Mouse (Mus musculus): Measurements from ENCODE around the gene Amigo3. TPM values are rescaled to one million over a fixed set of nuclear protein-coding genes. Genes with fewer than 3 reads are reported as not detected.

Amigo3 gene
- total and polyA plus RNA-seq, 2 experiments from 2014 or later, result 2.1 to 4.8 TPM

GRCm38 (mm10) chr9:108094184-108094941 lies 41.4 kb downstream of the Amigo3 start, which contains the start of gene Apeh:
Gene Apeh, minus strand, starts transcription at chr9:108094606.
- Histone ChIP-seq H3K4me2 (ENCODE audit: low read depth, low read length) (peak within 1 kb of the TSS; percentile 86), H3K27ac (peak within 1 kb of the TSS; percentile 77), H3K36me3 (ENCODE audit: insufficient read depth, low read length) (peaks cover 34% of the 10 kb centered on the region), H3K27me3 (ENCODE audit: insufficient read depth, low read length) (no peaks in the 10 kb centered on the region), H3K4me3 (ENCODE audit: low read length) (peak within 1 kb of the TSS; percentile 67), H3K4me1 (ENCODE audit: insufficient read depth, low read length) (0 out of 2 replicates have a peak, but pooled peaks cover 8% of the 10 kb centered on the region), H3K9ac (replicated peaks; ENCODE audit: low read length) (peak within 1 kb of the TSS; percentile 74), H3K9me3 (ENCODE audit: low read length) (no peaks in the 10 kb centered on the region)
- DNase-seq (ENCODE audit: low spot score) (peak; percentile 94), ATAC-seq (peak; percentile 92)
- TF ChIP-seq CTCF (IDR thresholded peaks at IDR 0.05; ENCODE audit: low read depth), result no peak
- WGBS, result under 1% methylated on average over 52 of the region's 52 CpGs

DNA sequence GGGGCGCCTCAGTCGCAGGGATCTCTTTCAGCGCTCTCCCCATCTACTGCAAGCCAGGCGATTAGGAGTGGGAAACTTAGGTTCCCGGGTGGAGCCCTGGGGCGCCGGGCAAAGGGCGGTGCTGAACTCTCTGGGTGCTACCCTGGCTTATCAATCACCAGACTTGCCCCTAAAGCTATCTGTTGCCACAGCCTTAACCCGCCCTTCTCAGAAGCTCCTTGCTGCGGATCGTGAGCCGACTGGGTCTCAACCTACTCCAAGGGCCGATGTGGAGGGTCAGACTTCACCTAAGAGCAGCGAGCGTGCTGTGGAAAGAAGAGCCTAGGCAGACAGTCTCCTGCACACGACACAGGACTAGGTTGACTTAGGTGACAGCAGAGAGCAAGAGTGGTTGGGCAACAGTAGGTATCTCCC lies 42.0 kb downstream of the Amigo3 start:
- Histone ChIP-seq H3K9me3 (ENCODE audit: low read length) (no peaks in the 10 kb centered on the region), H3K9ac (replicated peaks; ENCODE audit: low read length) (peak overlapping the region; percentile 74), H3K4me3 (ENCODE audit: low read length) (peak overlapping the region; percentile 67), H3K27me3 (ENCODE audit: insufficient read depth, low read length) (no peaks in the 10 kb centered on the region), H3K4me1 (ENCODE audit: insufficient read depth, low read length) (0 out of 2 replicates have a peak, but pooled peaks cover 8% of the 10 kb centered on the region), H3K4me2 (ENCODE audit: low read depth, low read length) (peak overlapping the region; percentile 86), H3K27ac (peak overlapping the region; percentile 77; the same call in 1 of the 2 replicates), H3K36me3 (ENCODE audit: insufficient read depth, low read length) (peaks cover 34% of the 10 kb centered on the region)
- DNase-seq (ENCODE audit: low spot score) (no peak), ATAC-seq (peak; percentile 10; the same call in 1 of the 2 replicates)
- no peak for TF ChIP-seq CTCF (IDR thresholded peaks at IDR 0.05; ENCODE audit: low read depth)
- WGBS, result 2% methylated on average over 16 of the region's 16 CpGs

DNA sequence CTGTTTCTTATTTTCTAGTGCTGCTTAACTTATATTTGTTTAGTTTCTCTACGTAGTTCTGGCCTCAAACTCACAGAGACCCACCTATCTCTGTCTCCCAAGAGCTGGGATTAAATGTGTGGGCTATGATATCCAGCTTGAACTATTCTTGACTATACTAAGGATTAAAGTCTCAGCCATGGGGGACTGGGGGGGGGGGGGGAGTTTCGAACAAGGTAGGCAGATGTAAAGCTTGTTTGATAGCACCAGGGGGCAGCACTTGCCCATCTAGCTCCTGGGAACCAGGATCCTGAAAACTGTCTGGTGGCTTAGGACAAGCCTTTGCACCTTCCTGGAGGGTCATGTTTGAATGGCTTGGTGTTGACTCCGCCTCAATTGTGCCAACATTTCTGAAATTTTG lies 42.6 kb downstream of the Amigo3 start:
- TF ChIP-seq CTCF (IDR thresholded peaks at IDR 0.05; ENCODE audit: low read depth), result peak; percentile 82
- no peaks in the 10 kb centered on the region for H3K9me3 ChIP-seq (ENCODE audit: low read length)
- H3K4me1 ChIP-seq (ENCODE audit: insufficient read depth, low read length), result 0 out of 2 replicates have a peak, but pooled peaks cover 8% of the 10 kb centered on the region
- peaks cover 28% of the 10 kb centered on the region for H3K36me3 ChIP-seq (ENCODE audit: insufficient read depth, low read length)
- ATAC-seq, result peak; percentile 36
- H3K9ac ChIP-seq (replicated peaks; ENCODE audit: low read length), result peak overlapping the region; percentile 74; the same call in 1 of the 2 replicates
- peak; percentile 86 for DNase-seq (ENCODE audit: low spot score)
- H3K27ac ChIP-seq, result no peak overlapping the region
- WGBS, result 3% methylated on average over 3 of the region's 3 CpGs
- peak overlapping the region; percentile 67 for H3K4me3 ChIP-seq (ENCODE audit: low read length)
- H3K4me2 ChIP-seq (ENCODE audit: low read depth, low read length), result peak overlapping the region; percentile 86
- no peaks in the 10 kb centered on the region for H3K27me3 ChIP-seq (ENCODE audit: insufficient read depth, low read length)

DNA sequence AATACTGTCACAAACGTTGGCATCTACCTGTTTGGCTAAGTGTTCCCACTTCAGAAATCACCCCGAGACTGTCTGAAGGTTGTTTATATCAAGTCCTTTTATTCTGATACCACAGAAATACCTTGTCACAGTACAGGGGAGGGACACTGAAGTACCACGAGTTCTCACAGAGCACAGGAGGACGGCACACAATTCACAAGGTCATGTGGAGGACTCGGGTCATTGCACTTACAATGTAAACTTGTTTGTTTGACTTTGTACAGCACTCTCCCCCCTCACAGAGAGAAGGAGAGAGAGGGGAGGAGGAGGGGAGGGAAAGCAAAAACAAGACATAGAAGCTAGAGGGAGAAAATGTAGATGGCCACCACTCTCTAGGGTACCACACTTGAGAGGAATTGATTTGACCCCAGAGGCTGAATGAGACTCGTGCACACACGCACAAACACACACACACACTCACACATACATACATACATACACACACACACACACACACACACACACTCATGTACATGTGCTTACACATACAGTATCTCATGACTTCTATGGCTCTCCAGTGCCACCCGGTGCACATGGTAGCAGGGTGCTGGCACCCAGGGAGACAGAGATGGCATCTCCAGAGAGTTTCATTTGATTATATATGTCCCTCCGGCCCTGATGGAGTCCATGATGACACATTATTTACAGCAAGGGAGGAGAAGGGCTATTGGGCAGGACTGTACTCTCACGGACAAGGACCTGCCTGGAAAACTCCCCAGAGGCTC lies 43.2 kb downstream of the Amigo3 start:
- 61% methylated on average over 10 of the region's 10 CpGs for WGBS
- ATAC-seq (no peak), DNase-seq (ENCODE audit: low spot score) (no peak)
- Histone ChIP-seq H3K4me1 (ENCODE audit: insufficient read depth, low read length) (0 out of 2 replicates have a peak, but pooled peaks cover 8% of the 10 kb centered on the region), H3K27ac (no peak overlapping the region), H3K4me2 (ENCODE audit: low read depth, low read length) (no peak overlapping the region), H3K4me3 (ENCODE audit: low read length) (no peak overlapping the region), H3K9me3 (ENCODE audit: low read length) (no peaks in the 10 kb centered on the region), H3K36me3 (ENCODE audit: insufficient read depth, low read length) (peaks cover 26% of the 10 kb centered on the region), H3K27me3 (ENCODE audit: insufficient read depth, low read length) (no peaks in the 10 kb centered on the region), H3K9ac (replicated peaks; ENCODE audit: low read length) (no peak overlapping the region)
- TF ChIP-seq CTCF (IDR thresholded peaks at IDR 0.05; ENCODE audit: low read depth), result no peak

DNA sequence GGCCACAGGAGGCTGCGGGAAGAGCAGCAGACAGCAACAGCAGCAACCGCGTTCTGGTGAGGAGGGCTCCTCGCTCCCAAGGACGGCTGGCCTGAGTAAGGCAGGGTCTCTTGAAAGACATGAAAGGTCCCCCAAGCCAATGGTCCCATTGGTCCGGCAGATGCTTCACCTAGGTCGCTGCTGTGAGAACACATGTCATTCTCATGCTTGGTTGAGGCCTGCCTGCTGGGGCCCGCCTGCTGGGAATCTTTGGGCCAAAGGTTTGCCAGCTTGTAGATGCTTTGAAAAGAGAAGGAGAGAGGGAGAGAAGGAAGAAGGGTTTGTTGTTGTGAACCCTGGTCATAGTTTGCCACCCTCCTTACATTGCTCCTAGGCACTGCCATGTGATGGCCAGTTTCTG lies 46.7 kb downstream of the Amigo3 start:
- Histone ChIP-seq H3K4me2 (ENCODE audit: low read depth, low read length) (no peak overlapping the region), H3K9ac (replicated peaks; ENCODE audit: low read length) (no peak overlapping the region), H3K4me3 (ENCODE audit: low read length) (no peak overlapping the region), H3K36me3 (ENCODE audit: insufficient read depth, low read length) (peaks cover 28% of the 10 kb centered on the region), H3K27me3 (ENCODE audit: insufficient read depth, low read length) (no peaks in the 10 kb centered on the region), H3K9me3 (ENCODE audit: low read length) (no peaks in the 10 kb centered on the region), H3K27ac (no peak overlapping the region), H3K4me1 (ENCODE audit: insufficient read depth, low read length) (no peaks in the 10 kb centered on the region)
- TF ChIP-seq CTCF (IDR thresholded peaks at IDR 0.05; ENCODE audit: low read depth), result no peak
- ATAC-seq (no peak), DNase-seq (ENCODE audit: low spot score) (no peak)
- WGBS, result 68% methylated on average over 8 of the region's 8 CpGs

DNA sequence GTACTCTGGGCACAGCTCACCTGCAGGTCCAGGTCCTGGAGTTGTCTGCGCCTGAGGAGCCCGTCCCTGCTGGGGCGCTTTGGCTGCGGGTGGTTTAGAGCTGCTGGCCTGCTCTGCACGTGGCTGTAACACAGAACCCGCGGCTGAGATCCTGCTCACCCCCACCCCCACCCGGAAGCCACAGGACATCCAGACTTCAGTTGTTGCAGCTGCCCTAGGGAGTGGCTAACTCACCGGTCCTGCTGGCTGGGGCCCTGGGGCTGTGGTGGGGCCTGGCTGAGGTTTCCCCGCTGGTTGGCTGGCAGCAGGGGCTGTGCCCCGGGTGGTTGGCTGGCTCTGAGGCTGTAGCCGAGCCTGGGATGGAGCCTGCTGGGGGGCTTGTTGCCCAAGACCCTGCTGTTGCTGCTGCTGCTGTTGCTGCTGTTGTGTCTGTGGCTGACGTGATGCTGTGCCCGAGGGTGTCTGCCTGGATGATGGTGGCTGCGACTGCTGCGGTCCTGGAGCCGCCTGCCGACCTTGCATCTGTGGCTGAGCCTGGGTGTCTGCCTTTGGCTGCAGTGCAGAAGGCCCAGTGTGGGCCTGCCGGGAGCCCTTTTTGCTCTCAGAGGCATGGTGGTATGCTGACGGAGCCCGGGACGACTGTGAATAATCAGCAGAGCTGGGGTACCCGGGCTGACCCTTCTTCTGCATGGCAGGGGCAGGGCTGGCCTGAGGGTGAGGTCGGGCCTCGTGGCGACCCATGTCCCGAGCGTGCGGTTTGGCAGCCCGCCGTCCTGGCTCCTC lies 52.0 kb downstream of the Amigo3 start:
- no peaks in the 10 kb centered on the region for H3K9me3 ChIP-seq (ENCODE audit: low read length)
- H3K4me3 ChIP-seq (ENCODE audit: low read length), result no peak overlapping the region
- peak; percentile 30 for ATAC-seq
- peaks cover 17% of the 10 kb centered on the region; the same call in 1 of the 2 replicates for H3K36me3 ChIP-seq (ENCODE audit: insufficient read depth, low read length)
- H3K9ac ChIP-seq (replicated peaks; ENCODE audit: low read length), result no peak overlapping the region; the same call in 1 of the 2 replicates
- no peaks in the 10 kb centered on the region for H3K27me3 ChIP-seq (ENCODE audit: insufficient read depth, low read length)
- H3K27ac ChIP-seq, result no peak overlapping the region
- WGBS, result 24% methylated on average over 31 of the region's 31 CpGs
- DNase-seq (ENCODE audit: low spot score), result peak; percentile 29
- H3K4me1 ChIP-seq (ENCODE audit: insufficient read depth, low read length), result no peaks in the 10 kb centered on the region
- no peak for TF ChIP-seq CTCF (IDR thresholded peaks at IDR 0.05; ENCODE audit: low read depth)
- no peak overlapping the region for H3K4me2 ChIP-seq (ENCODE audit: low read depth, low read length)

Small RNAs within 50 kb of the gene (microRNA-seq; reads per million reads assigned to microRNA genes)
- gene Gm47303 (0 reads per million in 2 experiments), gene Mir7088 (0 reads per million in 2 experiments)

Other genes with a start within 250 kb of the Amigo3 start
- 58.4 and 62.3 TPM in 2 replicates for gene Rbm6, start 179.9 kb upstream of the Amigo3 start, total RNA-seq (2014; rRNA removed)
- gene Rbm6, start 179.9 kb upstream of the Amigo3 start, polyA plus RNA-seq (2015; fragmentation: Nextera tagmentation; extraction: Ambion mirVana), result 55.0 and 57.2 TPM in 2 replicates
- 21.9 and 28.2 TPM in 2 replicates for gene Mon1a, start 165.0 kb upstream of the Amigo3 start, total RNA-seq (2014; rRNA removed)
- 13.2 and 13.8 TPM in 2 replicates for gene Mon1a, start 165.0 kb upstream of the Amigo3 start, polyA plus RNA-seq (2015; fragmentation: Nextera tagmentation; extraction: Ambion mirVana)
- gene Mst1r, start 146.3 kb upstream of the Amigo3 start, total RNA-seq (2014; rRNA removed), result 0.61 and 2.7 TPM in 2 replicates
- gene Mst1r, start 146.3 kb upstream of the Amigo3 start, polyA plus RNA-seq (2015; fragmentation: Nextera tagmentation; extraction: Ambion mirVana), result 0.68 and 0.69 TPM in 2 replicates
- gene Actl11, start 124.7 kb upstream of the Amigo3 start, total RNA-seq (2014; rRNA removed), result not detected in 2 replicates
- not detected in 2 replicates for gene Actl11, start 124.7 kb upstream of the Amigo3 start, polyA plus RNA-seq (2015; fragmentation: Nextera tagmentation; extraction: Ambion mirVana)
- 80.1 and 87.4 TPM in 2 replicates for gene Camkv, start 117.5 kb upstream of the Amigo3 start, total RNA-seq (2014; rRNA removed)
- gene Camkv, start 117.5 kb upstream of the Amigo3 start, polyA plus RNA-seq (2015; fragmentation: Nextera tagmentation; extraction: Ambion mirVana), result 59.1 and 61.5 TPM in 2 replicates
- gene Traip, start 103.0 kb upstream of the Amigo3 start, total RNA-seq (2014; rRNA removed), result 8.4 and 23.3 TPM in 2 replicates
- gene Traip, start 103.0 kb upstream of the Amigo3 start, polyA plus RNA-seq (2015; fragmentation: Nextera tagmentation; extraction: Ambion mirVana), result 9.2 and 10.5 TPM in 2 replicates
- gene Uba7, start 77.7 kb upstream of the Amigo3 start, total RNA-seq (2014; rRNA removed), result 6.0 and 12.8 TPM in 2 replicates
- gene Uba7, start 77.7 kb upstream of the Amigo3 start, polyA plus RNA-seq (2015; fragmentation: Nextera tagmentation; extraction: Ambion mirVana), result 6.2 and 7.4 TPM in 2 replicates
- gene Gm20661, start 70.1 kb upstream of the Amigo3 start, total RNA-seq (2014; rRNA removed), result 0.18 and 0.78 TPM in 2 replicates
- gene Gm20661, start 70.1 kb upstream of the Amigo3 start, polyA plus RNA-seq (2015; fragmentation: Nextera tagmentation; extraction: Ambion mirVana), result 0.54 TPM in 1 of 2 replicates, not detected in the other
- 5.5 and 7.3 TPM in 2 replicates for gene Inka1, start 67.3 kb upstream of the Amigo3 start, total RNA-seq (2014; rRNA removed)
- gene Inka1, start 67.3 kb upstream of the Amigo3 start, polyA plus RNA-seq (2015; fragmentation: Nextera tagmentation; extraction: Ambion mirVana), result 16.6 and 18.0 TPM in 2 replicates
- gene Cdhr4, start 60.7 kb upstream of the Amigo3 start, total RNA-seq (2014; rRNA removed), result 1.2 and 1.5 TPM in 2 replicates
- gene Cdhr4, start 60.7 kb upstream of the Amigo3 start, polyA plus RNA-seq (2015; fragmentation: Nextera tagmentation; extraction: Ambion mirVana), result 0.45 and 0.91 TPM in 2 replicates
- 3.3 TPM in 1 of 2 replicates, not detected in the other for gene Gm20662, start 56.8 kb upstream of the Amigo3 start, total RNA-seq (2014; rRNA removed)
- gene Gm20662, start 56.8 kb upstream of the Amigo3 start, polyA plus RNA-seq (2015; fragmentation: Nextera tagmentation; extraction: Ambion mirVana), result 0.81 TPM in 1 of 2 replicates, not detected in the other
- 257 and 258 TPM in 2 replicates for gene Ip6k1, start 50.7 kb upstream of the Amigo3 start, total RNA-seq (2014; rRNA removed)
- 79.6 and 83.6 TPM in 2 replicates for gene Ip6k1, start 50.7 kb upstream of the Amigo3 start, polyA plus RNA-seq (2015; fragmentation: Nextera tagmentation; extraction: Ambion mirVana)
- gene Gmppb, start 3.9 kb upstream of the Amigo3 start, total RNA-seq (2014; rRNA removed), result 13.0 and 13.3 TPM in 2 replicates
- gene Gmppb, start 3.9 kb upstream of the Amigo3 start, polyA plus RNA-seq (2015; fragmentation: Nextera tagmentation; extraction: Ambion mirVana), result 17.1 and 18.1 TPM in 2 replicates
- 0.29 TPM in 1 of 2 replicates, not detected in the other for gene Mst1, start 27.3 kb downstream of the Amigo3 start, total RNA-seq (2014; rRNA removed)
- not detected in 2 replicates for gene Mst1, start 27.3 kb downstream of the Amigo3 start, polyA plus RNA-seq (2015; fragmentation: Nextera tagmentation; extraction: Ambion mirVana)
- gene Rnf123, start 30.2 kb downstream of the Amigo3 start, total RNA-seq (2014; rRNA removed), result 59.0 and 60.4 TPM in 2 replicates
- 41.8 and 43.8 TPM in 2 replicates for gene Rnf123, start 30.2 kb downstream of the Amigo3 start, polyA plus RNA-seq (2015; fragmentation: Nextera tagmentation; extraction: Ambion mirVana)
- 47.8 and 53.3 TPM in 2 replicates for gene Apeh, start 41.4 kb downstream of the Amigo3 start, total RNA-seq (2014; rRNA removed)
- 39.6 and 40.4 TPM in 2 replicates for gene Apeh, start 41.4 kb downstream of the Amigo3 start, polyA plus RNA-seq (2015; fragmentation: Nextera tagmentation; extraction: Ambion mirVana)
- 53.9 and 60.7 TPM in 2 replicates for gene Bsn, start 137.2 kb downstream of the Amigo3 start, total RNA-seq (2014; rRNA removed)
- 6.5 and 7.4 TPM in 2 replicates for gene Bsn, start 137.2 kb downstream of the Amigo3 start, polyA plus RNA-seq (2015; fragmentation: Nextera tagmentation; extraction: Ambion mirVana)
- 127 and 129 TPM in 2 replicates for gene Dag1, start 210.8 kb downstream of the Amigo3 start, total RNA-seq (2014; rRNA removed)
- gene Dag1, start 210.8 kb downstream of the Amigo3 start, polyA plus RNA-seq (2015; fragmentation: Nextera tagmentation; extraction: Ambion mirVana), result 70.2 and 76.3 TPM in 2 replicates
- 79.8 and 108 TPM in 2 replicates for gene Nicn1, start 237.3 kb downstream of the Amigo3 start, total RNA-seq (2014; rRNA removed)
- 114 and 118 TPM in 2 replicates for gene Nicn1, start 237.3 kb downstream of the Amigo3 start, polyA plus RNA-seq (2015; fragmentation: Nextera tagmentation; extraction: Ambion mirVana)
- 22.5 and 27.1 TPM in 2 replicates for gene Amt, start 243.7 kb downstream of the Amigo3 start, total RNA-seq (2014; rRNA removed)
- 28.5 and 32.9 TPM in 2 replicates for gene Amt, start 243.7 kb downstream of the Amigo3 start, polyA plus RNA-seq (2015; fragmentation: Nextera tagmentation; extraction: Ambion mirVana)